Mouse (Mus musculus) brain, embryonic 14.5 days (tissue): ENCODE measurements around the gene Arel1. TPM values are rescaled to one million over a fixed set of nuclear protein-coding genes. Genes with fewer than 3 reads are reported as not detected.
A peak's percentile ranks its signal among the peaks of the same experiment; 100 is the strongest.

Source experiments
- DNase-seq: peaks from one replicate; pipeline ENCODE4 v3.0.0-alpha.2; 2011; ENCODE audit warnings: low read depth
- CTCF ChIP-seq: fragments of 200-500 bp; IDR thresholded peaks from 2 replicates; pipeline ENCODE4 v1.5.1; 2012; ENCODE audit warnings: inconsistent platforms, mild to moderate bottlenecking, moderate library complexity, borderline replicate concordance; ENCODE audit not compliant: insufficient read depth, insufficient read length; ENCODE audit errors: extremely low read depth
- POLR2A ChIP-seq: fragments of 200-500 bp; IDR thresholded peaks from 2 replicates; pipeline ENCODE4 v1.6.1; 2012; ENCODE audit warnings: mild to moderate bottlenecking, inconsistent platforms, borderline replicate concordance; ENCODE audit not compliant: poor library complexity, insufficient read depth, insufficient read length, severe bottlenecking; ENCODE audit errors: extremely low read depth
- polyA plus RNA-seq: library from polyadenylated mRNA; depleted of rRNA; stranded (reverse); fragments of >200 nt; gene quantifications from 2 replicates; pipeline ENCODE4 v1.2.3, GENCODE M21; 2012

The Arel1 gene
- polyA plus RNA-seq, 1 experiment: 60.9 TPM

DNA sequence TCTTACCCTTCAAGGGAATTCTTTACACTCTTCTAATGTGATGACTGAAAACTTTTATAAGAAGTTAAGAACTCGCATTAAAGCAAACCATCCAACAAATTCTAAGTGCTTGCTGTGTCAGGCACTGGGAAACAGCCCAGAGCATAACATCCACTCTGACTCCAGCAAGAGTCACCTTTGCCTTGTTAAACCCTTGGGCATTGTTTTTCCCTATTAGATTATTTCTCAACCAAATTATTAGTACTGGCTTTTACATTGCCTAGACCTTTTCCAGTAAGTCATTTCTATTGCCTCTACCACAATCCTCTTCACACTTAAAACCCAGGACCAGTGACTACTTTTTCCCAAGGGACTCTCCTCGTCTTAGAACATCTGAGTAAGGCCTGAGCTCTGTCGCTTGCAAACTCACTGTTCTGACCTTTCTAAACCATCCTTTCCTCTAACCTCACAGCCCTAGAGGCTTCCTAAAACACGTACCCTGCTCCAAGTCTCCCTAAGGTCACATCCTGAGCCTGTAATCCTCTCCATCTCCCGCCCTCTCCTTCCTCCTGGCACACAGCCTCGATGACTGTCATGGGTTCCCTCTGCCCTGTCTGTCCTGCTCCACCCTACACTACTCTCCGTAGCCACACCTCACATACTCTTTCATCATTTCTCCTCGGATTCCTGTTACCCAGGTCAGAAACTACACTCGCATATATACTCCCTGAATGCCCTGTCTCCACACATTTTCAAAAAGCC lies 25.7 kb downstream of the Arel1 start:
- TF ChIP-seq CTCF (no peak), POLR2A (no peak)
- DNase-seq: no peak

DNA sequence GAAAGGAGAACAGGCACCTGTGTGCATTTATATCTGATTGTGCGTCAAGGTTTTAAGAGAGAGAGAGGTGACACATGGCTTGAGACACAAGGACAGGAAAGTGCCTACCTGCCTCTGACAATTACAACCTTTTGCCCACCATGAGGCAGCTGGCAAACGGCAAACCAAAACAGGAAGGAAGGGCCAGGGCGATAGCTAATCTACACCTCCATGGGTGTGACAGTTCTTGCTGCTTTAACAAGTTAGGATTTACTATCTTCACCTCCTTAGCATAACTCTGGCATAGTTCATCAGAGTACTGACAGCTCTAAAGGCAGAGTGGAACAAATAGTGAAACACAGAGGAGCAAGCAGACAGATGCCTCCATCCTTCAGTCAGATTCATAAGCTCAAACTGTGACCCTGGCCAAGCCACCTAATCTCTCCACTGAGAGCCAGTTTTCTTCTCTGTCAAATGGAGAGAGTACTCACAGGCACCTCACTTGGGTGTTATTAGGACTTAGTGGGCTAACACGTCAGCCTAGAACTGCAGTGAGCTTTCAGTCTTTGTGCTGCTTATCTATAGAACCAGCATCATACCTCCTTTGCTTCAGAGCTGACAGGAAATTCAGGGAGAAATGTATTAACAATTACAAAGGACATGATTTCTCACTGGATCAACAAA lies 26.4 kb downstream of the Arel1 start:
- no peak for DNase-seq
- no peak for TF ChIP-seq CTCF
- TF ChIP-seq POLR2A: no peak

DNA sequence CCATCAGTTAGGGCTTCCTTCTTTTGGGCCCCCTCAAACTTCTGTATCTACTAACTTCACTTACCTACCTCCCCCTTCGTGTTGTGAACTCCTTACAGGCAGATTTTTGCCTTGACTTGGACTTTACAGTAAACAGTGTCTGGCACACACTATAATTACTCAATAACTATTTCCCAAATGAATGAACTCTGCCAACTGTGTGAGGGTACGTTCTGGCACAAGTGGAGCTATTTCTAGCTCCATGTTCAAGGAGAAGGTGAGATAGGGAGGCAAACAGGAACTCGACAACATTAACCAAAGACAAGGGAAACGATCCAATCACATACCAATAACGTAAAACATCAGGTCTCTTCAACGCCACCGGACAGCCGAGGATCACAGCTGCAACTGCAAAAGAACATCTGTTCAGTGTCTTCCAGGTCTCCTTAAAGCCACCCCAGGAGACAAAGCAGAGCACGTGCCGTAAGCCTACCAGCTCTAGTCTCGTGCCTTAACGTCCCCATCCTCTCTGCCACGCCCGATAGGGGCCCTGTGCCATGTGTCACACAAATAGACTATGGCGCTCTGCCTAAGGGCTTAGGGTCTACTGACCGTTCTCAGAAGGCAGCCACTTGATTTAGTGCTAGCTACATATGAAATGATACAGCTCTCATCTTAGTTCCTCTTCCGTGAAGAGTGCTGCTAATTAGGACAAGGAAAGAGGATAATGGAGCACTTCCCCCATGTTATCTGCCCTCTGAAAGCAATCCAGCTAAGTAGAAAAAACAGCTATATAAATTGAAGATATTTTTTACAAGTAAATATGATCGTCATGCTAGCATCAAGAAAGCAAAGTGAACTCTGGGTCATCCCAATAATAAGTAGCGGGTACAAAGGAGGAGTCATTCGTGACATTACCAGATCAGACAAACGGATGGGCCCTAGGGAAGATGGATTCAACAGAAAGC lies 27.4 kb downstream of the Arel1 start:
- no peak for DNase-seq
- TF ChIP-seq CTCF: no peak
- no peak for TF ChIP-seq POLR2A

DNA sequence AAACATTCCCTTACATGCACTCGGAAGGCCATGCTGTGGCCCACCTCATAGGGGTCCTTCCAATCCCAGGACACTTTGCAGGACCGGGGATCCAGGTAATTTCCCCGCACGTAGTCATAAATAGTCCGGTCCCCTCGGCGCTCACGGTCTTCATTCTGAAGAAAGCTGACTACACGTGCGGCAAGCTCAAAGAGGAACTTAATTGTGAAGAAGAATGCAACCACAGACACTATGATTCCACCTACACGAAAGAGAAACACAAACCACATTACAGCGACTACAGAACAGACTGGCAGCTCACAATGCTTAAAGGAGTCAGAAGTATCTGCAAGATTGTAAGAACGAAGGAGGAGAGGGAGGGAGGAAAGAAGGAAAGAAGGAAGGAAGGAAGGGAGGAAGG lies 29.0 kb downstream of the Arel1 start:
- TF ChIP-seq POLR2A: no peak
- no peak for TF ChIP-seq CTCF
- DNase-seq: no peak

DNA sequence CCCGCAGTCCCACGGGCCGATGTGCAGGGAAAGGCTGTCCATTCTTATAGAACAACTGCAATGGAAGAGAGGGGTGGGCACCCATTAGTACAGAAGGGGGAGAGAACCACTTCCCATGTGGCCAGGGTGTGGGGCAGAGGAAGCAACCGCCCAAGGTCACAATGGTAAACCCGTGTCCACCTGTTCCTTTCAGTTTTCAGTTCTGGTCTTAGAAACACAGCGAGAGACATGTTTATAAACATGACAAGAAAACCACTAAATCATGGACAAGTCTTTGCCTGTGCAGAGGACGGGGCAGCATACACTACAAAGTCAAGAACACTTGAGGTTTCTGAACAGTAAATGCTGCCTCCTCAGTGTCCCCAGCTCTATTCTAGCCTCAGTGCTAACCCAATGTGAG lies 30.4 kb downstream of the Arel1 start:
- TF ChIP-seq POLR2A: no peak
- no peak for DNase-seq

DNA sequence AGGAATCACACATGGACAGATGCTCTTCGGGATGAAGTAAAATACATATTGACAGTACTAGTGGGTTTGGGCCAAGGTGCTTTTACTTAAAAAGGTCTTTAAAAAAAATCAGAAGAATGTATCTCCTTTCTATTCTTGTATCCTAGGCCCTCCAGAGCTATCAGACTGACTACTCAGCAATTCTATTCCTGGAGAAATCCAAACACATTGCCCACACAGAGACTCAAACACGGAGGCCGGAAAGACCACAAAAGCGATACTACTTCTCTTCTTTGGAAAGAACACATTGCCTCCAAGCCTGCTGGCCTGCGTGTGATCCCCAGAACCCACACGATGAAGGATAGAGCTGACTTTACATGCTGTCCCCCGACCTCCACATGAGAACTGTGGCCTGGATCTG lies 31.6 kb downstream of the Arel1 start:
- TF ChIP-seq POLR2A (no peak), CTCF (no peak)
- no peak for DNase-seq

DNA sequence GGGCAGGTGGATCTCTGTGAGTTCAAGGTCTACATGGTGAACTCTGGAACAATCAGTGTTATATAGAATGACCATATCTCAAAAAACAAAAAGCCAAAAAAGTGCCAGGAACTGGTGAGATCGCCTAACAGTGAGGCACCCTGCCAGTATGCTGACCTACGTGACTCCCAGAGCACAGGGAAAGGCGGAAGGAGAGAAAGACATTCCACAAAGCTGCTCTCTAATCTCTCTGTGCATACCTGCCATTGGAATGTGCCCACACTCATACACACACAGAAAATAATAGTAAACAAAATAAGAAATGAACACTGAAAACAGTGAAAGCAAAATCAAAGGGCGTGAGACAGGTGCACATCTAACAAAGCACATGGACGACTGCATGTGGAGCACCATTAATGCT lies 35.4 kb downstream of the Arel1 start:
- no peak for DNase-seq
- TF ChIP-seq CTCF (no peak), POLR2A (no peak)

DNA sequence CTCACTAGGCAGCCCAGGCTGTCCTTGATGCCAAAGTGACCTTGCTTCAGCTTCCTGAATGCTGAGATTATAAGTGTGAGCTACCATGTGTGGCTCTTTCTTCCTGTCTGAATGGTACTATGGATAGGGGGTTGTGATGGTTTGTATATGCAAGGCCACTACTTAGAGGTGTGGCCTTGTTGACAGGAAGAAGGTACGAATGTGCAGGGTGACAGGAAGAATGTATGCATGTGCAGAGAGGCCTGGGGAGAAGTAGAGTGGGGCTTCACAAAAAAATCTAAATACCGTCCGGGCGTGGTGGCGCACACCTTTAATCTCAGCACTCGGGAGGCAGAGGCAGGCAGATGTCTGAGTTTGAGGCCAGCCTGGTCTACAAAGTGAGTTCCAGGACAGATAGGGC lies 38.5 kb downstream of the Arel1 start:
- TF ChIP-seq POLR2A (no peak), CTCF (no peak)
- DNase-seq: no peak

DNA sequence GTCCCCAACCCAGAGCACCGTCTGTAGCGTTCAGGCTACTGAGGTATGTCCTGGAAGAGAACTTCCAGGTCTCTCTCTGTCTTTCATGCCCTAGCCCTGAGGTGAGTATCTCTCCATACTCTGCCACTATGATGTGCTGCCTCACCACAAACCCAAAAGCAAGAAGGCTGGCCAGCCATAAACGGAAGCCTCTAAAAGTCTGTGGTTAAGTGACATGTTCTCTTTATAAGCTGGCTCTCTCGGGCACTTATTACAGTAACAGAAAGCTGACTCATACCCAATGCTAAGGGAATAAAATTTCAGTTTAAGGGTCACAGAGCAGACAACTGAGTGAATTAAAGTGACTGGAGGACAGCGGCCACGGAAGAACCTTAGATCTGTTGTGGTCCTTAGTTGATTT lies 44.2 kb downstream of the Arel1 start:
- TF ChIP-seq POLR2A (no peak), CTCF (no peak)

DNA sequence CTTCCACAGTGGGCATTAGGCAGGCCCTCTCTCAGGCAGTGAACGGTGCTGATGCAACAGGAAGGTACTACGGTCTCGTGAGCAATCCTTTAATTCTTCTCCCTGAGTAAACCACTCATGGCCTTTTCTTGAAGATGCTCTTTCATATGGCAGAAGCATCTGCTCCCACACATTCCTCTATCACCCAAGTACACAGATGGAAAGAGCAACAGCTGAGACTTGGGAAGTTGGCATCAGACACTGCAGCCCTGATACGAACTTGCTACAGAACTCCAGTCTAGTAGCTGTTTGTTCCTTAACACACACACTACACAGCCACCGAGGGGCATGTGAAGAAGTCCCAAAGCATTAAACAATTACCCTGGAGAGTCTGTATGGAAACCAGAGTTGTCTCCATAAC lies 46.4 kb downstream of the Arel1 start:
- TF ChIP-seq POLR2A: no peak
- TF ChIP-seq CTCF: no peak
- peak; percentile 13 for DNase-seq

More for the DNA sequence above, 44.2 kb downstream of the Arel1 start:
- no peak for DNase-seq

DNA sequence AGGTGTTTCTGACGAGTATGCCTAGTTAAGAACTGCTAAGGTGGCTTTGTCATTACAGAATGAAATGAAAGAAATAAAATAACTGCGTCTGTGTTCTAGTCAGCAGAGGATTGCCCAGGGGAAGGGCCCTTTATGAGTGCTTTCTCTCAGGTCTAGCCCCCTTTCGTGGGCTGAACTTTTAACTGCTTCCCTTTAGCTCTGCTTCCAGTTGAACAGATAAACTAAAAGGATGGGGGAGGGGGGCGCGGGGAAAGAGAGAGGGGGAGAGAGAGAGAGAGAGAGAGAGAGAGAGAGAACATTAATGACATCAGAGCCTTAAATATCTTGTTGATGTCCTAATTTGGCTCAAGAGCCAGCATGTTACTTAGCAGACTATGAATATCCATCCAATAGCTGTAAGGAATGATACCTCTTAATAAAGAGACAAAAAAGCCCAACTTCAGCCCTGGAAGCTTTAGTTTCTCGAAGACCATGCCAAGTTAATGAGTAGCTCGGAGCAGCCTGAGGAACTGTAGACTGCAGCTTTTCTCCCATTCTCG lies 48.8 kb downstream of the Arel1 start:
- peak; percentile 68 for DNase-seq
- TF ChIP-seq CTCF (no peak), POLR2A (no peak)
